1 mouse cellular context compared by ENCODE assay signal in the genomic region with DNA sequence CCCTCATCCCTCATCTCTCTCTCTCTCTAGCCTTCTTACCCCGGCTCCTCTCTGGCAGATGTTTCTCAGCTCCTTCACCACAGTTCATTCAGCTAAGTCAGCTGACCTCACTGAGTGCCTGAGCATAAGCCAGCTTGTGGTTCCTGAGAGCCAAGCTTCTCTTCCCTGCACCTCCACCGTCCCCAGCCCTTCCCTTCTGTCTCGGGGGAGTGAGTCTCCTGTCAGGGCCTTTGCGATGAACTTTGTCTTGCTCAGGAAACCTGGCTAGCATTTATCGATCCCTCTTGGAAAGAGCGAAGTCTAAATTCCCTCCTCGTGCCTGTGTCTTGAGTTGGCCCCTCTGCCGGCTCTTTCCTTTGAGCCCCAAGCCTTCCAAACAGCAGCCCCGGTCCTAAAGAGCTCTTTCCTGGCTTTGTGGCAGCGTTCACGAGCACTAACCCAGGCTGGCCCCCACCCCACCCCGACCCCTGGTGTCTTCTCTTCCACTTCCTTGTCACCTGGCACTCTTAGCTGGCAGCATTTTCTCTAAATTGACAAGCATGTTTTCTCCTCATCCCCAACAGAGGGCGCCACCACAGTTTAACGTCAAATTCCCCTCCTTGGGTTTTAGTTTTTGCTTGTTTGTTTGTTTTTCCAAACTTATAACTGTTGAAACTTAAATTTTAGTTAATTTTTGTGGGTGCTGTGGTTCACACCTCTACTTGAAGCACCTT.
TF ChIP-seq lines count a peak whose summit lies in the region.

No protein-coding gene starts in this region.

TF ChIP-seq in MEL, 35 proteins besides CTCF, POLR2A, EP300 and RAD21 (continued from another document):
- no peak for TF ChIP-seq ZMIZ1 (IDR thresholded peaks at IDR 0.05; ENCODE audit: low read depth, low read length)
TF ChIP-seq in MEL: peak in this region for 11.
